Mouse (Mus musculus) ES-E14 (cell line): Measurements from ENCODE around the gene Cnbd2.

Experiments
- MAFK ChIP-seq: IDR thresholded peaks from 2 replicates; pipeline ENCODE4 v1.6.1; 2014; ENCODE audit warnings: mild to moderate bottlenecking, low read depth, low read length, inconsistent platforms; ENCODE audit not compliant: insufficient read depth
- ZC3H11A ChIP-seq: IDR thresholded peaks from 2 replicates; pipeline ENCODE4 v1.6.1; 2012; ENCODE audit warnings: low read depth, mild to moderate bottlenecking, inconsistent platforms, low read length, borderline replicate concordance

- no peak for TF ChIP-seq ZC3H11A
- no peak for TF ChIP-seq MAFK
These were observed 658 bp upstream of the Cnbd2 start for GRCm38 (mm10) chr2:156311441-156311840.
